Comparison of ENCODE assay signal across 31 mouse cellular contexts in the genomic region with DNA sequence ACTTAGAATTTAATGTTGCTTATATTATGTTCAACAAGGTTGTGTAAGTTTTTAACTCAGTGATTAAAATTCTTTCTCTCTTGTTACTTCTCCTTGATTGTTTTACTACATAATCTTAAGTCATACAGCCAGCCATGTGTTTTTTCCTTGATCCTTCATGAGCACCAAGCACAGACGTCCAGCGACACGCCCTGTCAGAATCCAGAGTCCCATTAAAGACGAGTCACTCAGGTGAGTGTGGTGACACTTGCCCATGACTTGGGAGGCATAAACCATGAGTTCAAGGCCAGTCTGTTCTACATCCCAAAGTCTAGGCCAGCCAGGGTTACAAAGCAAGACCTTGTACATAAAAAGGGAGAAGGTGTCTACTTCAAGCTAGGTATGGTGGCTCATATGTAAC. TPM values are rescaled to one million over a fixed set of nuclear protein-coding genes. Genes with fewer than 3 reads are reported as not detected.
"Had no signal": no experiment of that assay in that cellular context is flagged by ENCODE, and none has a peak within 500 bp of the region (broad histone marks: within the 10 kb centered on the region; RNA-seq: fewer than 3 reads in every experiment).

No protein-coding gene starts in this region.

- DNase-seq: left cerebral cortex, postnatal 4 days; liver; liver, embryonic 13.5 days; liver, postnatal 0 days; lung, adult 18-20 months; lung, adult 2 months; lung, embryonic 14.5 days; lung, postnatal 10 days; lung, postnatal 14 days; lung, postnatal 36 days; lung, postnatal 4 days; midbrain, embryonic 14.5 days had no signal

- H3K4me1 ChIP-seq: limb, embryonic 10.5 days; limb, embryonic 13.5 days; limb, embryonic 15.5 days; liver, embryonic 12.5 days; liver, embryonic 13.5 days; liver, embryonic 15.5 days; lung, embryonic 15.5 days; megakaryocyte, embryonic 14.5 days; midbrain, embryonic 10.5 days; midbrain, embryonic 12.5 days; midbrain, embryonic 13.5 days; midbrain, embryonic 15.5 days; neural tube, embryonic 12.5 days had no signal

- H3K36me3 ChIP-seq: limb, embryonic 10.5 days; limb, embryonic 12.5 days; limb, embryonic 13.5 days; limb, embryonic 15.5 days; liver, embryonic 12.5 days; liver, embryonic 13.5 days; liver, embryonic 15.5 days; lung, embryonic 15.5 days; midbrain, embryonic 10.5 days; midbrain, embryonic 12.5 days; midbrain, embryonic 13.5 days; midbrain, embryonic 15.5 days; neural tube, embryonic 12.5 days had no signal

- H3K27ac ChIP-seq: limb, embryonic 10.5 days; limb, embryonic 12.5 days; limb, embryonic 13.5 days; limb, embryonic 15.5 days; liver, embryonic 12.5 days; liver, embryonic 13.5 days; liver, embryonic 14.5 days; liver, embryonic 15.5 days; lung, embryonic 15.5 days; macrophage; midbrain, embryonic 10.5 days; midbrain, embryonic 12.5 days; midbrain, embryonic 13.5 days; midbrain, embryonic 15.5 days; neural tube, embryonic 12.5 days had no signal

- H3K9me3 ChIP-seq: limb, embryonic 10.5 days; limb, embryonic 12.5 days; limb, embryonic 13.5 days; limb, embryonic 15.5 days; liver, embryonic 12.5 days; liver, embryonic 13.5 days; liver, embryonic 15.5 days; lung, embryonic 15.5 days; megakaryocyte, embryonic 14.5 days; midbrain, embryonic 10.5 days; midbrain, embryonic 12.5 days; midbrain, embryonic 13.5 days; midbrain, embryonic 15.5 days; neural tube, embryonic 12.5 days had no signal

- H3K4me3 ChIP-seq: limb, embryonic 10.5 days; limb, embryonic 12.5 days; limb, embryonic 13.5 days; limb, embryonic 15.5 days; liver, embryonic 12.5 days; liver, embryonic 13.5 days; liver, embryonic 15.5 days; lung, embryonic 15.5 days; megakaryocyte, embryonic 14.5 days; midbrain, embryonic 10.5 days; midbrain, embryonic 12.5 days; midbrain, embryonic 13.5 days; midbrain, embryonic 15.5 days; myocyte; neural tube, embryonic 12.5 days had no signal

- H3K27me3 ChIP-seq: limb, embryonic 12.5 days; limb, embryonic 13.5 days; limb, embryonic 15.5 days; liver, embryonic 13.5 days; liver, embryonic 15.5 days; lung, embryonic 15.5 days; midbrain, embryonic 12.5 days; midbrain, embryonic 13.5 days; midbrain, embryonic 15.5 days; neural tube, embryonic 12.5 days had no signal

RNA-seq across cellular contexts. Expression of a gene that starts 33.6 kb away (rescaled TPM):
- total RNA-seq: liver, adult 2 months; megakaryocyte, adult 5-6 weeks; megakaryocyte-erythroid progenitor cell, adult 5-6 weeks had no signal
- polyA plus RNA-seq: liver, embryonic 15.5 days; liver, postnatal 0 days; macrophage; myocyte had no signal
